Mouse (Mus musculus) midbrain, embryonic 14.5 days (tissue): Measurements from ENCODE around the gene Hes2. TPM values are rescaled to one million over a fixed set of nuclear protein-coding genes. Genes with fewer than 3 reads are reported as not detected.

Source experiments
- ATAC-seq: fragments of 200-750 bp; cut with Nextera tagmentation; 2 replicates; pipeline ENCODE4 v1.8.0; 2017; ENCODE audit warnings: moderate number of reproducible peaks, moderate library complexity; ENCODE audit not compliant: low FRiP score, low TSS enrichment
- DNase-seq: peaks from one replicate; pipeline ENCODE4 v3.0.0-alpha.2; 2015
- H3K27ac ChIP-seq: fragments of 300-500 bp; sonication (generic); replicated peaks from 2 replicates; pipeline ENCODE4 v1.5.1; 2014; ENCODE audit warnings: mild to moderate bottlenecking, low read depth, low read length, moderate library complexity
- H3K27me3 ChIP-seq: fragments of 300-500 bp; sonication (generic); 2 replicates; pipeline ENCODE4 v1.6.1; 2014; ENCODE audit warnings: low read length, control low read depth, mixed read lengths; ENCODE audit not compliant: control insufficient read depth, insufficient read depth
- H3K36me3 ChIP-seq: fragments of 300-500 bp; sonication (generic); 2 replicates; pipeline ENCODE4 v1.6.1; 2014; ENCODE audit warnings: low read length, control low read depth; ENCODE audit not compliant: control insufficient read depth, insufficient read depth
- H3K4me1 ChIP-seq: fragments of 300-500 bp; sonication (generic); 2 replicates; pipeline ENCODE4 v1.6.1; 2014; ENCODE audit warnings: mild to moderate bottlenecking, antibody characterized with exemption, low read length, control low read depth; ENCODE audit not compliant: control insufficient read depth, insufficient read depth
- H3K4me2 ChIP-seq: fragments of 300-500 bp; sonication (generic); 2 replicates; pipeline ENCODE4 v1.6.1; 2014; ENCODE audit warnings: mild to moderate bottlenecking, low read length, moderate library complexity
- H3K4me3 ChIP-seq: fragments of 300-500 bp; sonication (generic); replicated peaks from 2 replicates; pipeline ENCODE4 v1.5.1; 2014; ENCODE audit warnings: low read depth, low read length
- H3K9ac ChIP-seq: fragments of 300-500 bp; sonication (generic); replicated peaks from 2 replicates; pipeline ENCODE4 v1.6.1; 2014; ENCODE audit warnings: mild to moderate bottlenecking, low read length, moderate library complexity
- H3K9me3 ChIP-seq: fragments of 300-500 bp; sonication (generic); 2 replicates; pipeline ENCODE4 v1.6.1; 2016; ENCODE audit warnings: low read length, control low read depth, mixed read lengths; ENCODE audit not compliant: control insufficient read depth
- WGBS: fragments of 180-500 bp; shearing (Covaris S2); extraction: QIAGEN DNeasy Blood & Tissue Kit; methylation state at CpG from one replicate; pipeline ENCODE4 v1.1.7; 2014; 5-methylcytosine and 5-hydroxymethylcytosine counted together
- polyA plus RNA-seq: library from polyadenylated mRNA; unstranded; fragments of >200 nt; fragmentation: Nextera tagmentation; extraction: Ambion mirVana; gene quantifications from 2 replicates; pipeline ENCODE4 v1.2.1, GENCODE M21; 2014

Gene Hes2
- polyA plus RNA-seq, 1 experiment from 2014 or later = not detected

DNA sequence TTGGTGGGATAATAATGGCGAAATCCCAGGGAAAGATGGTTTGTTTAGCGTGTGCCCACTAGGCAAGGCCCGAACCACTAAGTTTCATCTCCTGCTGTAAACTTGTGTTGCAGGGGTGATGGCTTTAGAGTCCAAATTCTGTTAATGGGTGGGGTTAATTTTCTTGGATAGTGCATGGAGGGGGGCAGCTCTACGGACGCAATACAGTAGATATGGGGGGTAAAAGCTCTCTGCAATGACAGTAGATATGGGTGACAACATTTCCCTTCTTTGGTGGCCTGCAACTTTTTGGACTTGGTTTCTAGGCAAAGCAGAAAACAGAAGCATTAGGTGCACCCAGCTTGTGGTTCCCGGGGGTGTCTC, 18.5 kb downstream of the Hes2 start:
- H3K4me2 ChIP-seq = peak overlapping the region; percentile 94
- H3K9ac ChIP-seq = peak overlapping the region; percentile 81
- DNase-seq (no peak), ATAC-seq (no peak)
- peak overlapping the region; percentile 71 for H3K4me3 ChIP-seq
- peaks cover 13% of the 10 kb centered on the region for H3K4me1 ChIP-seq
- WGBS = 68% methylated on average over 6 of the region's 6 CpGs
- peak overlapping the region; percentile 84 for H3K27ac ChIP-seq
- no peaks in the 10 kb centered on the region for H3K9me3 ChIP-seq
- H3K36me3 ChIP-seq = no peaks in the 10 kb centered on the region
- H3K27me3 ChIP-seq = peaks cover 18% of the 10 kb centered on the region

DNA sequence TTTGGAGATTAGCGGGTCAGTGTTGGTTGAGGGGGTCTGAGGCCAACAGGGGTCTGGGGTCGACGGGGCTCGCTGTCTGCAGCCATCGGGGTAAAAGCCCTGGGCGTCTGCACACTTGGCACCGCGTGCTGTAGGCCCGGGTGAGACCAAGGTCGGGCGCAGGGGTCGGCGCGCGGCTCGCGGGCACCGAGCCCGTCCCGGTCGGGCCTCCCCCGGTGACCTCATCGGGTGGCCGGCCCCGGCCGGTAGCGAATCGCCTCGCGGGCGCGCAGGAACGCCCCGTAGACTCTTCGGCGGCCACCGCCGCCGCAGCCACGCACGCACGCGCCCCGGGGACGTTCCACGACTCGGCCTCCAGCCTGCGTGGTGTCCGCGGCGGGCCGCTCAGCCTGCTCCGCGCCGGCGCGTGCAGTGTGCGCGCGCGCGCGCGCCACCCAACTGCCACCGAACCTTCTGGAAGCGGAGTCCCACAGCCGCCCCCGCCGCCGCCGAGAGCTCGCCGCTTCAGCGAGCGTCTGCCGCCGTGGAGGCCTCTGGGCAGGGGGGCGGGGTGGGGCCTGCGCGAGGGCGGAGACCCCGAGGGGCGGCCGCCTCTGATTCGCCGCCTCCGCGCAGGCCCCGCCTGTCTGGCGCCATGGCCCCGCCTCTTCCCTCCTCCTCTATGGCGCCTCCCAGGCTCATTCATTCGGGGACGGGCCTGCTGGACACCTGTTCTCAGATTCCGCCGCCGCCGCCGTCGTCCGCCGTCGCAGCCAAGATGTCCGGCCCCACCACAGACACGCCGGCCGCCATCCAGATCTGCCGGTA, 19.1 kb downstream of the Hes2 start, which contains the start of gene Acot7:
Gene Acot7, plus strand, starts transcription at position 598 of the 807 bp plus-strand sequence.
- Histone ChIP-seq H3K27me3 (peaks cover 18% of the 10 kb centered on the region), H3K4me3 (peak within 1 kb of the TSS; percentile 71), H3K9ac (peak within 1 kb of the TSS; percentile 81), H3K4me1 (peaks cover 13% of the 10 kb centered on the region), H3K27ac (peak within 1 kb of the TSS; percentile 84), H3K36me3 (peaks cover 3% of the 10 kb centered on the region; the same call in 1 of the 2 replicates), H3K9me3 (no peaks in the 10 kb centered on the region), H3K4me2 (peak within 1 kb of the TSS; percentile 94)
- ATAC-seq = peak; percentile 97
- WGBS = under 1% methylated on average over 91 of the region's 108 CpGs
- peak; percentile 97 for DNase-seq

DNA sequence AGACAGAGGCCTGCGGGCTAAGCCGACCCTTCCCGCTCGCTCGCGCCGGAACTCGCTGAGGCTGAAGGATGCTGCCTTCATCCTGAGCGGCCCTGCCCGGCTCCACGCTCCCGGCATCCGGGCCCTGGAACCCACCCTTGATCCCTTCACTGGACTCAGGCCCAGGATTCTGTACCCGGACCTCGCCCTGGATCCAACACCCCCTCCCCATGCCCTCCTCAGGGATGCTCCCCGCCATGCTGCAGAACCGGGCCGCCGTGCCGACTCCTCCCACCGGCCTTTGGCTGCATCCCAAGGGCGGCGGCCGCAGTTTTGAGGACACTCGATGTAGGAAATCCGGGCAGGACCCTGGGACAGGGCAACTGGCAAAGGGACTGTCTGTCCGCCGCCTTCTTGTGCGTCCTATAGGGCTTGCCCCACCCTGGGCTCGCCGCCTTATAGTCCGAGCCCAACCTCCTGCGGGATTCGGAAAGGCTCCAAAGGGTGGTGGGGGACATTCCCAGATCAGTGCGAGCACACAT, 19.7 kb downstream of the Hes2 start:
- peak overlapping the region; percentile 84; the same call in 1 of the 2 replicates for H3K27ac ChIP-seq
- H3K27me3 ChIP-seq = peaks cover 18% of the 10 kb centered on the region
- under 1% methylated on average over 35 of the region's 35 CpGs for WGBS

DNA sequence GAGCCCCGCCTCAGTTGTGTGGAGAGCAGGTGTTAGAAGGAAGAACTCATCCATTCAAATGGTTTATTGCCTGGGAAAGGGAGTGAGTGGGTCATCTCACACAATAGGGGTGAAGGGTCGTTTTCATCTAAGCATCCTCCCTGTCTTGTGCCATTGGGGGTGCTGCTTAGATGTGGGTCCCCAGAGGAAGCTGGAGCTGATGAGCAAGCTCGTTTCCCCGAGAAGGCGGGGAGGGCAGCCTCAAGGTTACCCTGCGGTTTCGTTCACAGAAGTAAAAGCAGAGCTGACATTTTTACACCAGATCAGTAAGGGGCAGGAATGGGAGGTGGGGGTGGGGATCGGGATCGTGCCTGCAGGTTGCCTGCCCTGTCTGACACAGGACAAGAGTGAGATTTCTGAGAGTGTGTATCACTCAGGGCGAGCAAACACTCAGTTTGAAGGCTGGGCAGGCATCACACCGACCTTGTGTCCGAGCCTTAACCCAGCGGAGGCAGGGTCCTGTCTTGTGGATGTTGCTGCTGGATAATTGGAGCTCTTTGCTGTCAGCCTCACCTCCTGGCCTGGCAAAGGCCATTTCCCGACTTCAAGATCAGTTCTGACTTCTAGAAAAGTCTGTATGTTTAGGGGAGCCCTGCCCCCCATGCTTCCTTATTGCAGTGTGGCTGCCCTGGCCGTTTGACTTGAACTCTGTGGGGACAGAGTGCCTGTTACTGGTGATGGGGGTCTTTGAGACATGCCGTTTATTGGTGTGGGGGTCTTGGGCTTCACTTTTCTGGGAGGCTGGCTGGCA, 20.4 kb downstream of the Hes2 start:
- peak; percentile 47 for DNase-seq
- no peak overlapping the region for H3K27ac ChIP-seq
- 26% methylated on average over 16 of the region's 16 CpGs for WGBS

More for the DNA sequence above, 19.7 kb downstream of the Hes2 start:
- DNase-seq (peak; percentile 63), ATAC-seq (peak; percentile 79)
- H3K9ac ChIP-seq = peak overlapping the region; percentile 81
- peaks cover 13% of the 10 kb centered on the region for H3K4me1 ChIP-seq
- H3K36me3 ChIP-seq = peaks cover 4% of the 10 kb centered on the region; the same call in 1 of the 2 replicates
- H3K9me3 ChIP-seq = no peaks in the 10 kb centered on the region
- peak overlapping the region; percentile 94 for H3K4me2 ChIP-seq
- peak overlapping the region; percentile 71 for H3K4me3 ChIP-seq

DNA sequence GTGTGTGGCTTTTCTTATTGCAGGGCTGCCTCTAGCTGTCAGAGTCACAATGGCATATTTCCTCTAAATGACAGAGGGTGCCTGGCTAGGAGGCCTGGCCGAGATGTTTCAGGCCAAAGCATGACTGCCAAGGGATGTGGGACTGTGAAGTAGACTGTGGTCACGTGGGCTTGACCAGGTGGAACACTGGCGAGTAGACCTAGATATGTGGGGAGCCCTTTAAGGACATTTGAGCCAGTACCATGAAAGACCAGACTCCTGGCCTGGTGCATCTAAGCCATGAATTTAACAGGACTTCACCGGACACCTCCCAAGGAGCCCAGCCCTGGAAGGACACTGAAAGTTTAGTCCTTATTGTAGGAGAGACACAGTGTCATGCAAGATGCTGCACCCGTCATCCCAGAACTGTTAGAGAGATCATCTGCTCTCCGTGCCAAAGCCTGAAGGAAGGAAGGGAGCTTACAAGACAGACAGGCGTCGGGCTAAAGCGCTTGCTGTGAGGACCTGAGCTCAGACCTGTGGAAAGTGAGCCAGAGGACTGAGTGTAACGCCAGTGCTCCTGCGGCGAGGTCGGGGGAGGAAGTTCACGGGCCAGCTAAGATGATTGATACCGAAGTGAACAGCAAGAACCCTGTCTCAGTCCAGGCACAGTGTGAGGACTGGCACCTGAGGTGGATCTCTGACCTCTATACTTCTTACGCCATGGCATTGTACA, 21.4 kb downstream of the Hes2 start:
- WGBS = 90% methylated on average over 16 of the region's 16 CpGs
- ATAC-seq (no peak), DNase-seq (no peak)
- Histone ChIP-seq H3K9ac (no peak overlapping the region), H3K27me3 (peaks cover 10% of the 10 kb centered on the region), H3K36me3 (peaks cover 8% of the 10 kb centered on the region; the same call in 1 of the 2 replicates), H3K27ac (no peak overlapping the region), H3K4me1 (peaks cover 13% of the 10 kb centered on the region), H3K4me2 (peak overlapping the region; percentile 94), H3K4me3 (no peak overlapping the region), H3K9me3 (no peaks in the 10 kb centered on the region)

More for the DNA sequence above, 20.4 kb downstream of the Hes2 start:
- ATAC-seq = no peak
- peaks cover 14% of the 10 kb centered on the region for H3K27me3 ChIP-seq
- peak overlapping the region; percentile 81 for H3K9ac ChIP-seq
- peaks cover 5% of the 10 kb centered on the region; the same call in 1 of the 2 replicates for H3K36me3 ChIP-seq
- no peaks in the 10 kb centered on the region for H3K9me3 ChIP-seq
- peaks cover 13% of the 10 kb centered on the region for H3K4me1 ChIP-seq
- H3K4me3 ChIP-seq = peak overlapping the region; percentile 71
- peak overlapping the region; percentile 94 for H3K4me2 ChIP-seq

DNA sequence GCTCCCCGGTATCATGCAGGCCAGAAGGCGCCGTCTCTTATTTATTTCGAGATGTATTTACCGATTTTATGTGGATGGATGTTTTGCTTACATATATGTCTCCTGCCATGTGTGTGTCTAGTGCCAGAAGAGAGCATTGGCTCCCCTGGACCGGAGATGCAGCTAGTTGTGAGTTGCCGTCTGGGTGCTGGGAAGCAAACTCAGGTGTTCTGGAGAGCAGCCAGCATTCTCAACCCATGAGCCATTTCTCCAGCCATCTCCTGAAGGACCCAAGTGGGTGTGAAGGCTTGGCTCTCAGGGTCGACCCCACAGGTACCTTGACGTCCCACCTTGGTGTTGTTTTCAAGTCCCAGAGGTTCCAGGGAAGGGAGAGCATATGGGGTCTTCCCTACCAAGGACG, 23.5 kb downstream of the Hes2 start:
- 94% methylated on average over 10 of the region's 10 CpGs for WGBS
- DNase-seq (no peak), ATAC-seq (no peak)
- H3K27me3 ChIP-seq = peaks cover 5% of the 10 kb centered on the region; the same call in 1 of the 2 replicates
- H3K36me3 ChIP-seq = peaks cover 8% of the 10 kb centered on the region; the same call in 1 of the 2 replicates
- no peaks in the 10 kb centered on the region for H3K9me3 ChIP-seq
- H3K9ac ChIP-seq = no peak overlapping the region
- peaks cover 24% of the 10 kb centered on the region for H3K4me1 ChIP-seq
- H3K4me2 ChIP-seq = no peak overlapping the region
- no peak overlapping the region for H3K4me3 ChIP-seq
- no peak overlapping the region for H3K27ac ChIP-seq

DNA sequence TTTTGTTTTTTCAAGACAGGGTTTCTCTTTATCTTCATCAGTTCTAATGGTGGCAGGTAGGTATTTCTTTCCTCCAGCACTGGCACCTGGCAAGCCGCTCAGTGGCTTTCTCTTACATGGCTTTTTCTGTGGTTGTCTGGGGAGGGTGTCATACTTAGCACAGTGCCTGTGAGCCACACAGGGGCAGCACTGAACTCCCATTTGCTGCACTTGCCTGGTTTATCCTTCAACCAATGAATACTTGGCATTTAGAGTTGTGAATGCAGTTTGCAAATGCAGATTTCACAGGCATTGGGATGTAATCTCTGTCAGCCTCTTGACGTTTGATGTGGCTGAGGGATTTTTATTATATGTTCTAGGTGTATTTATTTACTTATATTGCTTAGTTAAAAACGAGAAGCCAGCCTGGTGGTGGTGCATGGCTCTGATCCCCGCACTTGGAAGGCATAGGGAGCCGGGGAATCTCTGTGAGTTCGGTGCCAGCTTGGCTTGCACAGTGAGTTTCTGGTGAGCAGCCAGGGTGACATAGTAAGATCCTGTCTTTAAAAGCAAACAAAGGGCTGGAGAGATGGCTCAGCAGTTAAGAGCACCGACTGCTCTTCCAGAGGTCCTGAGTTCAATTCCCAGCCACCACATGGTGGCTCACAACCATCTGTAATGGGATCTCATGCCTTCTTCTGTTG, 25.8 kb downstream of the Hes2 start:
- peak; percentile 49 for DNase-seq
- Histone ChIP-seq H3K4me3 (no peak overlapping the region), H3K9me3 (no peaks in the 10 kb centered on the region), H3K36me3 (peaks cover 8% of the 10 kb centered on the region; the same call in 1 of the 2 replicates), H3K4me1 (peaks cover 12% of the 10 kb centered on the region), H3K27me3 (peaks cover under 1% of the 10 kb centered on the region; the same call in 1 of the 2 replicates), H3K27ac (no peak overlapping the region), H3K4me2 (no peak overlapping the region), H3K9ac (no peak overlapping the region)
- no peak for ATAC-seq
- 69% methylated on average over 7 of the region's 7 CpGs for WGBS
